Mouse (Mus musculus): ENCODE data around the gene Nup107. TPM values are rescaled to one million over a fixed set of nuclear protein-coding genes. Genes with fewer than 3 reads are reported as not detected.

Nup107 gene
- polyA plus RNA-seq, 1 experiment from 2014 or later = 87.5 TPM

DNA sequence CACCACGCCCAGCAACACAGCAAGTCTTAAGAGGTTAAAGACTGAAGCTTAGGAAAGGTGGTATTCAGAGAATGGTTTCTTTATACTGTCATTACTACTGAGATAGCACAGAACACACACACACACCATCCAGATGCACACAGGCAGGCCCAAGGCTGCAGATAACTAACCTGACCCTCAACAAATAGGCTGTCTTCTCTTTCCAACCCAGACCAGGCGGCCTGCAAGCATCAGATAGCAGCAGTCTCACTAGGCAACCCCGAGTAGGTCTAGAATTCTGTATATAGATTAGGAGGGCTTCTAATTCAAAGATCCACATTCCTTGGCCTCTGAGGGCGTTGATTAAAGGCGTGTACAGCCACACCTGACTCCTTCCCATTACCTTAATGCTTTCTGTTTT, 60.3 kb downstream of the Nup107 start:
- H3K9me3 ChIP-seq = no peaks in the 10 kb centered on the region
- WGBS = 92% methylated on average over 5 of the region's 5 CpGs
- no peak for ATAC-seq (ENCODE audit: low FRiP score)

DNA sequence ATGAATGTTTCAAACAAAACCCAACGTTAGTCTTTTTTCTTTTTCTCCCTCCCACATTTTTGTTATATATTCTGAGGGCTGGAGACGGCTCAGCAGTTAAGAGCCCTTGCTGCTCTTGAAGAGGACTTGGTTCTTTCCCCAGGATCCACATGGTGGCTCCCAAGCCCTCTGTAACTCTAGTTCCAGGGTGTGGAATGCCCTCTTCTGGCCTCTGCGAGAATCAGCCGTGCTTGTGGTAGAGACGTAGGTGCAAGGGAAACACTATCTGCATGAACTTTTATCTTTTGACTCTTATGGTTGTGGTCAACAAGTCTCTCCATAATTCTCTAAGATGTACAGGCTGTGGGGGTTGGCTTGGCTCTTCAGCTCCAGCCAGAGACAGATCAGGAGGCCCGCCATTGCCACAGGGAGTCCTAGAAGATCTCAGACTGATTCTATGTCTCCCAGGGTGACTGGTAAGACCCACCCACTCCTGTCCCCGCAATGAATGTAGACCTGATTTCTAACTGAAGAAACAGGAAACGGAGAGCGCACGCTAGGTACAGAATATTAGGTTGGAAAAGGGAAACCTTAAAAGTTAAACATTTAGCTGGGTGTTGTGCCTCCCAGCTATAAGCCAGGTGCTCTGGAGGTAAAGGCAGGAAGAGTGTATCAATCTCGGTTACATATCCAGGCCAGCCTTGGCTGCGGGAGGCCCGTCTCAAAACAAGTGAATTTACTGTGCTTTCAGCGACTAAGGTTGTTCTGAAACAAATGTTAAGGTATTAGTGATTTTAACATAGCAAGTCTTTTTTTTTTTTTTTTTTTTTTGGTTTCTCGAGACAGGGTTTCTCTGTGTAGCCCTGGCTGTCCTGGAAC, 61.0 kb downstream of the Nup107 start:
- H3K9ac ChIP-seq = no peak overlapping the region
- H3K27me3 ChIP-seq = no peaks in the 10 kb centered on the region
- H3K4me2 ChIP-seq = no peak overlapping the region
- H3K36me3 ChIP-seq (replicated peaks) = peaks cover 6% of the 10 kb centered on the region
- H3K9me3 ChIP-seq = no peaks in the 10 kb centered on the region
- H3K27ac ChIP-seq = no peak overlapping the region
- ATAC-seq (ENCODE audit: low FRiP score) = no peak
- H3K4me1 ChIP-seq = no peaks in the 10 kb centered on the region
- WGBS = 69% methylated on average over 15 of the region's 15 CpGs
- no peak overlapping the region for H3K4me3 ChIP-seq (replicated peaks)

More for the DNA sequence above, 60.3 kb downstream of the Nup107 start:
- H3K4me3 ChIP-seq (replicated peaks) = no peak overlapping the region
- H3K4me2 ChIP-seq = no peak overlapping the region
- no peak overlapping the region for H3K9ac ChIP-seq
- H3K27ac ChIP-seq = no peak overlapping the region
- peaks cover 13% of the 10 kb centered on the region for H3K36me3 ChIP-seq (replicated peaks)
- H3K27me3 ChIP-seq = no peaks in the 10 kb centered on the region
- H3K4me1 ChIP-seq = no peaks in the 10 kb centered on the region

DNA sequence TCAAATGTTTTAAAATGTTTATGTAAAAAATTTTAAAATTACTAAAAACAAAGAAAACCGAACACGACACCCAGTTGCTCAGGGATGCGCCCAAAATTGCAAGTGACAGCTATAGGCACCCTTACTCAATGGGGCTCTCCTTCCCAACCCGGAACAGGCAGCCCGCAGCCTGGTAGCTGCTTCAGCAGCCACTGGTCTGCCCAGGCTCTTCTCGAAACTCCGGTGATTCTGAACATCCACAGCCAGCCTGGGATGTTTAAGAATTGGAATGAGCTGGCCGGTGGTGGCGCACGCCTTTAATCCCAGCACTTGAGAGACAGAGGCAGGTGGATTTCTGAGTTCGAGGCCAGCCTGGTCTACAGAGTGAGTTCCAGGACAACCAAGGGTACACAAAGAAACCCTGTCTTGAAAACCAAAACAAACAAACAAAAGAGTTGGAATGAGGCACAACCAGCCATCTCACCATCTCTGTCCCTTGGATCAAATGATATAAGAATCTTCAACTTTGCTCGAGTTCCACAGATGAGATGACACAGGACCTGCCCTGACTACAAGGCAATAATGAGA, 61.8 kb downstream of the Nup107 start:
- Histone ChIP-seq H3K4me1 (no peaks in the 10 kb centered on the region), H3K36me3 (replicated peaks) (0 out of 2 replicates have a peak, but pooled peaks cover 2% of the 10 kb centered on the region), H3K9me3 (no peaks in the 10 kb centered on the region), H3K27ac (no peak overlapping the region), H3K4me3 (replicated peaks) (no peak overlapping the region), H3K4me2 (no peak overlapping the region), H3K9ac (no peak overlapping the region), H3K27me3 (no peaks in the 10 kb centered on the region)
- 94% methylated on average over 12 of the region's 12 CpGs for WGBS
- no peak for ATAC-seq (ENCODE audit: low FRiP score)

DNA sequence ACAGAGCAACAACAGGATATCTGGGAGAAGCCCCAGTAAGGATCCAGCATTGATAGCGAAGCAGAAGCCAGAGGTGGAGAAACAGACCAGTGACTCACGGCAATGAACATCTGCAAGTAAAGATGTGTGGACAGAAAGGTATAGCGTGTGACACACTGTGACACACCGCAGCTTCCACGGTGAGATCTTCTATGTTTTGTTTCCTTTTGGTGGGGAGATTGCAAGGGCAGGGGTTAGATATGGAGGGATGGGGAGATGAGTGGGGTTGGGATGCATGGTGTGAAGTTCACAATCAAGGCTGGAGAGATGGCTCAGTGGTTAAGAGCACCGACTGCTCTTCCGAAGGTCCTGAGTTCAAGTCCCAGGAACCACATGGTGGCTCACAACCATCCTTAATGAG, 62.4 kb downstream of the Nup107 start:
- no peak for ATAC-seq (ENCODE audit: low FRiP score)
- Histone ChIP-seq H3K27me3 (no peaks in the 10 kb centered on the region), H3K9me3 (no peaks in the 10 kb centered on the region), H3K9ac (no peak overlapping the region), H3K4me2 (no peak overlapping the region), H3K36me3 (replicated peaks) (no peaks in the 10 kb centered on the region), H3K4me1 (no peaks in the 10 kb centered on the region), H3K27ac (no peak overlapping the region), H3K4me3 (replicated peaks) (no peak overlapping the region)
- WGBS = 94% methylated on average over 7 of the region's 7 CpGs

DNA sequence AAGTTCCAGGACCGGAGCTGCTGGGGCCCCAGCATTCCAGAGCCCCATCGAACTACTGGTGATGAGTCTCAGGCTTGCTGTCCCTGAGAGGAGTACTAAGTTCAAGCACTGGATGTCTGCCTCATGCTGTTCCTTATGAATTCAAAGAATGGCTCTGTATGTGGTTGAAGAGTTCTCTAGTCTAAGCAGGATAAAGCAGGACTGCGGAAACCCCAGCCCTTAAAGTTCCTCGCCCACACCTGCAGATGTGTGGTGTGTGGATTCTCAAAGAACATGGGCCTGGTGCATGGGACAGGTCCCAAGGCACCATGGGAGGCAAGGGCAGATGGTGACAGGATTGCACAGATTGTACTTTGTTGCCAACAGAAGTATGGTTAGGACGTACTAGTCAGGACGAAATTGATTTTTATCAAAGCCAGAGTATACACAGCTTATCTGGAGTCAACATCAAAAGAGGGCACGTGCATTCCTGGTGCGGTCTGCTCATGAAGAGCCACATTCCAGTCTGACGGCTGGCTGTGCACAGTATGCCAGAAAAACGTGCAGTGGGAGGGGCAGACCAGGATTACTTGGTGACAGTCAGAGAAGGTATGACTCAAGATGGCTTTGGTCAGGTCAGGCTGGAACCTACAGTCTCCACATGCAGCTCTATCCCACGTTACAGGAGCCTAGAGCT, 63.2 kb downstream of the Nup107 start:
- Histone ChIP-seq H3K4me1 (no peaks in the 10 kb centered on the region), H3K9me3 (no peaks in the 10 kb centered on the region)
- 79% methylated on average over 11 of the region's 11 CpGs for WGBS

DNA sequence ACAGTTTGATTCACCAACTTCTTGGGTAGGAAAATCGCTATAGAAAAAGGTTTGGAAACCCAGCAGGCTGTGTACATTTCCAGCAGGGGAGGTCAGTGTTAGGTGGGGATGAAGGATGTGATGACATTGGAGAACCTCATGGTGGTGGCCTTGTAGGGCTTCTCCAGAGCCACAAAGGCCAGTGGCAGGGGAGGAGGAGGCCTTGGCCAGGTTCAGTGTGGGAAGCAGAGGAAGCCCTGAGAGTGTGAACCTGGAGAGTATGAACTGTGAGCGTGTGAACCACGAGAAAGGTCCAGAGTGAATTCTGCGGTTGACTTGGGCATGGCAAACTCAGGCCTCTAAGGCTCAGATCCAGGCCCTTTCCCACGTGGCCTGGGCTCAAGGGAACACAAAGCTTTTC, 63.9 kb downstream of the Nup107 start:
- Histone ChIP-seq H3K4me1 (no peaks in the 10 kb centered on the region), H3K27me3 (no peaks in the 10 kb centered on the region), H3K9me3 (no peaks in the 10 kb centered on the region), H3K4me3 (replicated peaks) (no peak overlapping the region), H3K9ac (no peak overlapping the region), H3K27ac (no peak overlapping the region), H3K4me2 (no peak overlapping the region), H3K36me3 (replicated peaks) (no peaks in the 10 kb centered on the region)
- WGBS = 85% methylated on average over 5 of the region's 5 CpGs
- no peak for ATAC-seq (ENCODE audit: low FRiP score)

More for the DNA sequence above, 63.2 kb downstream of the Nup107 start:
- Histone ChIP-seq H3K36me3 (replicated peaks) (no peaks in the 10 kb centered on the region), H3K4me3 (replicated peaks) (no peak overlapping the region), H3K27ac (no peak overlapping the region), H3K27me3 (no peaks in the 10 kb centered on the region), H3K9ac (no peak overlapping the region), H3K4me2 (no peak overlapping the region)
- no peak for ATAC-seq (ENCODE audit: low FRiP score)

DNA sequence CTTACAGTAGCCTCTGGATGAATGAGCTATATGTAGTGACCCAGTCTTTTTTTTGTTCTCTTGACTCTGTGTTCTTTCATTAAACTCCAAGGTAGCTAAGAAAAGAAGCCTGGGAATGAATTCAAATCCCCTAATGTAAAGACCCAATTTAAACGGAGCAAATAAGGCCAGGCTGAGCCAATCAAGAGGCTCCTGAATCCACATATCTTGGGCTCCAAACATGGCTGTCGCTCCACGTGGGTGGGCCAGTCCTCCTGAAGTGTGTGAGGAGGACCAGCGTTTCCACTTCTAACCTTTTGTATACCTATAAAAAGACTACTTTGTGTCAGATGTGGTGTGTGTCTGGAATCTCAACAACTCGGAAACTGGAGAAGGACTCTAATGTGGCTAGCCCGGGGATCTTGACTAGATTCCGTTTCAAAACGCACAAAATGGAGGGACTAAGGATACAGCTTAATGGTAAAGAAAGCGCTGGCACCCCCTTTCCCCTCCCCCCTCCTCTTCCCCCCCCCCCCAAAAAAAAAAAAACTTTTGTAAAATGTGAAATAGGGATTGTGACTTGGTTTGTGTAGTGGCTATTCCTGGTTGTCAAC, 64.9 kb downstream of the Nup107 start:
- Histone ChIP-seq H3K36me3 (replicated peaks) (no peaks in the 10 kb centered on the region), H3K9ac (no peak overlapping the region), H3K27me3 (no peaks in the 10 kb centered on the region), H3K27ac (no peak overlapping the region), H3K4me1 (no peaks in the 10 kb centered on the region), H3K4me2 (no peak overlapping the region), H3K4me3 (replicated peaks) (no peak overlapping the region), H3K9me3 (no peaks in the 10 kb centered on the region)
- 78% methylated on average over 9 of the region's 9 CpGs for WGBS
- no peak for ATAC-seq (ENCODE audit: low FRiP score)

DNA sequence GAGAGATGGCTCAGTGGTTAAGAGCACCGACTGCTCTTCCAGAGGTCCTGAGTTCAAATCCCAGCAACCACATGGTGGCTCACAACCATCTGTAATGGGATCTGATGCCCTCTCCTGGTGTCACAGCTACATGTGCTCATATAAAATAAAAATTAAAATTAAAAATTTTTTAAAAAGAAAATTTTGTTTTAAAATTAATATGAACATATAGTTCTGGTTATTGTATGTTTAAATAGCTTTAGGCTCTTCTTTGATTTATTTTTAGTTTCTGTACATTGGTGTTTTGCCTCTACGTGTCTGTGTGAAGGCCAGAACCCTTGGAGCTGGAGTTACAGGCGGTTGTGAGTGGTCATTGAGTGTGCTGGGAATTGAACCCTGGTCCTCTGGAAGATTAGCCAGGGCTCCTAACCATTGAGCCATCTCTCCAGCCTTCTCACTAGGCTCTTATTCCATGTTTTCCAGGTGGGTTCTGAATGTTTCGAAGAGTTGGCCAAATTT, 65.6 kb downstream of the Nup107 start:
- Histone ChIP-seq H3K4me1 (no peaks in the 10 kb centered on the region), H3K9ac (no peak overlapping the region), H3K27ac (no peak overlapping the region), H3K9me3 (no peaks in the 10 kb centered on the region), H3K4me2 (no peak overlapping the region), H3K36me3 (replicated peaks) (no peaks in the 10 kb centered on the region), H3K4me3 (replicated peaks) (no peak overlapping the region), H3K27me3 (no peaks in the 10 kb centered on the region)
- ATAC-seq (ENCODE audit: low FRiP score) = no peak
- 96% methylated on average over 4 of the region's 4 CpGs for WGBS

DNA sequence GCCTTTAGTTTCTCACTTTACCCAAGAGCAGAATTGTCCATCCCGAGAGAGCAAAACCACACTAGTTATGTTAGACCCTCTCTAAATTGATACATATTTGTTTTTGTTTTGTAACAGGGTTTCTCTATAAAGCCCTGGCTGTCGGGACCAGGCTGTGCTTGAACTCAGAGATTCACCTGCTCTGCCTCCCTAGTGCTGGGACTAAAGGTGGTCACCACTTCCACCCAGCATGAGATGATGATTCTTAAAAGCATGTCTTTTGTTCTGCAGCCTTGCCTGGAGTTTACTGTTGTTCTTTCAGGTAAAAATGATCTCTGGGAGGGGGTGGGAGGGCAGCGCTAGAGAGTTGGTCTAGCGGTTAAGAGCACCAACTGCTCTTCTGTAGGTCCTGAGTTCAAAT, 66.2 kb downstream of the Nup107 start:
- Histone ChIP-seq H3K27ac (no peak overlapping the region), H3K9me3 (no peaks in the 10 kb centered on the region), H3K9ac (no peak overlapping the region), H3K4me3 (replicated peaks) (no peak overlapping the region), H3K4me2 (no peak overlapping the region), H3K27me3 (no peaks in the 10 kb centered on the region), H3K36me3 (replicated peaks) (no peaks in the 10 kb centered on the region), H3K4me1 (no peaks in the 10 kb centered on the region)
- 98% methylated on average over 4 of the region's 4 CpGs for WGBS
- no peak for ATAC-seq (ENCODE audit: low FRiP score)

DNA sequence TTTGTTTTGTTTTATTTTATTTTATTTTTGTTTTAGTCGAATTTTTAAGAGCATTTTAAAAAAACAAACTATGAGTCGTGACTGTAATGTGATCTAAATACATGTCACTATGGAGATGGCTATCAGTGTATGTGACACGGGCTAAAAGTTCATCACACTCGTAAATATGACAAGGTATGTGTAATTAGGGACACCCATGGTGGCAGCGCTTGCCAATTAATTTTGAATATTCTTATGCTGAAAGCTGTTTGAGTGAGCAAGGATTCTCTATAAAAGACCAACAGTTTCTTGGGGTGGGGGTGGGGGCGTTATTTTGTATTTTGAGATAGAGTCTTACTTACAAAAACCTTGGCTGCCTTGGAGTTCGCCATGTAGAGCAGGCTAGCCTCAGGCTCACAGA, 66.8 kb downstream of the Nup107 start:
- Histone ChIP-seq H3K4me1 (no peaks in the 10 kb centered on the region), H3K27me3 (no peaks in the 10 kb centered on the region), H3K4me3 (replicated peaks) (no peak overlapping the region), H3K27ac (no peak overlapping the region), H3K4me2 (no peak overlapping the region), H3K9ac (no peak overlapping the region), H3K9me3 (no peaks in the 10 kb centered on the region), H3K36me3 (replicated peaks) (no peaks in the 10 kb centered on the region)
- WGBS = 81% methylated on average over 7 of the region's 7 CpGs
- ATAC-seq (ENCODE audit: low FRiP score) = no peak

DNA sequence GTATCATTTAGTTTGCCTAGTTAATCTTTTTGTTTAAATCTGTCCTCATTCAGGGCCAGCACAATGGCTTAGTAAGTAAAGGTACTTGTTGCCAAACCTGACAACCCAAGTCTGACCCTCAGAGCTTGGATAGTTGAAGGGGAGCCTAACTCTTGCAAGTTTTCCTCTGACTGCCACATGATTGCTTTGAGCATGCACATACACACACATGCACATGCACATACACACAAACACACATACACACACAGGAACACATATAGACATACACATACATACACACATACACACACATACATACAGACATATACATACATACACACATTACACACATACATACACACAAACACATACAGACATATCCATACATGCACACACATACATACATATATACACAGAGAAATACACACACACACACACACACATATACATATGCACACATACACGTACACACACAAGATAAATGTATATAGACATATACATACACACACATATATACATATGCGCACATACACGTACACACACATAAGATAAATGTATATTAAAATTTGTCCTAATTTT, 67.6 kb downstream of the Nup107 start:
- ATAC-seq (ENCODE audit: low FRiP score) = no peak
- no peaks in the 10 kb centered on the region for H3K36me3 ChIP-seq (replicated peaks)
- H3K27ac ChIP-seq = no peak overlapping the region
- no peaks in the 10 kb centered on the region for H3K9me3 ChIP-seq
- H3K27me3 ChIP-seq = no peaks in the 10 kb centered on the region
- no peak overlapping the region for H3K9ac ChIP-seq
- no peaks in the 10 kb centered on the region for H3K4me1 ChIP-seq
- no peak overlapping the region for H3K4me3 ChIP-seq (replicated peaks)
- WGBS = 94% methylated on average over 3 of the region's 3 CpGs
- H3K4me2 ChIP-seq = no peak overlapping the region

DNA sequence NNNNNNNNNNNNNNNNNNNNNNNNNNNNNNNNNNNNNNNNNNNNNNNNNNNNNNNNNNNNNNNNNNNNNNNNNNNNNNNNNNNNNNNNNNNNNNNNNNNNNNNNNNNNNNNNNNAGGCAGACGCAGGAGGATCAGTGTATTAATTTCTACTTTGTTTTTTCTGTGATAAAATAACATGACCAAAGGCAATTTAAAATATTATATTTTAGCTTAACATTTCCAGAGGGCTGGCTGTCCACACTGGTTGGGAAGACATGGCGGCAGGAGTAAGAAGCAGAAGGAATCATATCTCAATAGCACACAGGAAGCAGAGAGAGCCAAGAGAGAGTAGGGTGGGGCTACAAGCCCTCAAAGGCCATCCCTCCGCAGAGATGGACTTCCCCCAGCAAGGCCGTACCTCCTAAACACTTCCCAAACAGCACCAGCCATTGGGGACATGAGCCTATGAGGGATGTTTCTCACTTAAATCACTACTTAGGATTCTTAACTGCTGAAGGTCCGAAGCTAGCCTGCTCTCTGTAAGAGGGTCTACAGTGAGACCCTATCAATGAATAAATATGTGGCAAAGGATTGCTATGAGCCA, 68.3 kb downstream of the Nup107 start:
- Histone ChIP-seq H3K9me3 (no peaks in the 10 kb centered on the region), H3K9ac (no peak overlapping the region), H3K4me3 (replicated peaks) (no peak overlapping the region), H3K27ac (no peak overlapping the region), H3K4me2 (no peak overlapping the region), H3K36me3 (replicated peaks) (no peaks in the 10 kb centered on the region), H3K27me3 (no peaks in the 10 kb centered on the region), H3K4me1 (no peaks in the 10 kb centered on the region)
- WGBS = 83% methylated on average over 5 of the region's 5 CpGs
- ATAC-seq (ENCODE audit: low FRiP score) = no peak

Data from forebrain, embryonic 12.5 days (tissue).